Mouse (Mus musculus) heart, adult 2 months (tissue): ENCODE data around the gene Pam. TPM values are rescaled to one million over a fixed set of nuclear protein-coding genes. Genes with fewer than 3 reads are reported as not detected.
A peak's percentile ranks its signal among the peaks of the same experiment; 100 is the strongest.

Experiments
- DNase-seq, 2 experiments: peaks; one replicate each; pipeline ENCODE4 v3.0.0; 2021
- H3K27ac ChIP-seq: fragments of 200-600 bp; 2 replicates; pipeline ENCODE4 v1.8.1; 2022
- H3K27me3 ChIP-seq: fragments of 200-500 bp; 2 replicates; pipeline ENCODE4 v1.6.1; 2012; ENCODE audit warnings: mild to moderate bottlenecking, low read length, inconsistent platforms, mixed read lengths; ENCODE audit not compliant: control insufficient read depth, insufficient read depth
- H3K36me3 ChIP-seq: fragments of 200-500 bp; 2 replicates; pipeline ENCODE4 v1.6.1; 2012; ENCODE audit warnings: low read length, inconsistent platforms; ENCODE audit not compliant: control insufficient read depth, insufficient read depth
- H3K4me1 ChIP-seq: fragments of 200-500 bp; 2 replicates; pipeline ENCODE4 v1.6.1; 2011; ENCODE audit warnings: low read length; ENCODE audit not compliant: control insufficient read depth, insufficient read depth
- H3K4me3 ChIP-seq: fragments of 200-600 bp; 2 replicates; pipeline ENCODE4 v1.8.1; 2022
- H3K79me2 ChIP-seq: fragments of 200-500 bp; replicated peaks from 2 replicates; pipeline ENCODE4 v1.6.1; 2012; ENCODE audit warnings: mild to moderate bottlenecking, inconsistent platforms, low read length, moderate library complexity, mixed read lengths; ENCODE audit not compliant: control insufficient read depth, insufficient read depth
- H3K9ac ChIP-seq: fragments of 200-500 bp; 2 replicates; pipeline ENCODE4 v1.6.1; 2012; ENCODE audit warnings: low read depth, mild to moderate bottlenecking, control low read depth, inconsistent platforms, low read length, mixed read lengths
- CTCF ChIP-seq: fragments of 200-600 bp; IDR thresholded peaks from 2 replicates; pipeline ENCODE4 v1.8.1; 2022; ENCODE audit warnings: antibody characterized with exemption, mild to moderate bottlenecking, moderate library complexity
- EP300 ChIP-seq: fragments of 200-500 bp; IDR thresholded peaks from 2 replicates; pipeline ENCODE4 v1.6.1; 2011; ENCODE audit warnings: low read depth, low read length, control low read depth; ENCODE audit not compliant: insufficient read depth
- POLR2A ChIP-seq: fragments of 200-500 bp; IDR thresholded peaks from 2 replicates; pipeline ENCODE4 v1.6.1; 2011; ENCODE audit warnings: mild to moderate bottlenecking, low read depth, low read length, control low read depth; ENCODE audit not compliant: insufficient read depth
- WGBS: fragments of 180-500 bp; shearing (Covaris S2); methylation state at CpG from one replicate; pipeline ENCODE4 v1.1.7; 2018; 5-methylcytosine and 5-hydroxymethylcytosine counted together
- intact Hi-C: fragments of 180-260 bp; cut with DNase I; formaldehyde crosslinking; loops from one replicate; pipeline ENCODE4 v1.15.1; 2025
- polyA plus RNA-seq: library from polyadenylated mRNA; depleted of rRNA; stranded (reverse); fragments of >200 nt; gene quantifications from 2 replicates; pipeline ENCODE4 v1.2.3, GENCODE M21; 2012
- total RNA-seq, 2 experiments: library from RNA; stranded (reverse); gene quantifications; 2 replicates each; pipeline ENCODE4 v1.2.3; 2021

The Pam gene
- total and polyA plus RNA-seq, 3 experiments, result 313 to 641 (median 593) TPM

DNA sequence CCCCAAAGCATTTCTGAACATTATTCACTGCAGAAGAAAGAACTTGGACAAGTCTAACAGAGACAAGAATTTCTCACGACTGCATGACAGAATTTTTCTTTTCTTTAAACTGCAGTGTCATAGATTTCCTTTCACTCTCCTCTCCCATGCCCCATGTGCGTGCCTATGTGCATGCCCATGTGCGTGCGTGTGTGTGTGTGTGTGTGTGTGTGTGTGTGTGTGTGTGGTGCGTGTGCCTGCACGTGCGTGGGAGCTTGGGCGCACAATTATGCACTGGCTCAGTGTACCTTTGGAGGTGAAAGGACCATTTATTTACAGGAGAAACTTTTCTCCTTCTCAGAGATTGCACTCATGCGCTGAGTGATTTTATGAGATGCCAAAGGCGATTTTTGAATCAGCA lies 179.7 kb downstream of the Pam start:
- H3K9ac ChIP-seq, result no peak overlapping the region
- DNase-seq, result no peak
- no peaks in the 10 kb centered on the region for H3K27me3 ChIP-seq
- no peaks in the 10 kb centered on the region for H3K36me3 ChIP-seq
- peaks cover 5% of the 10 kb centered on the region; the same call in 1 of the 2 replicates for H3K4me1 ChIP-seq
- no peak for TF ChIP-seq EP300
- no peak for TF ChIP-seq POLR2A
- no peak for TF ChIP-seq CTCF
- H3K79me2 ChIP-seq, result no peaks in the 10 kb centered on the region
- no peak overlapping the region for H3K27ac ChIP-seq
- H3K4me3 ChIP-seq, result no peak overlapping the region
- 87% methylated on average over 10 of the region's 10 CpGs for WGBS
- intact Hi-C loops, result no loop called here

DNA sequence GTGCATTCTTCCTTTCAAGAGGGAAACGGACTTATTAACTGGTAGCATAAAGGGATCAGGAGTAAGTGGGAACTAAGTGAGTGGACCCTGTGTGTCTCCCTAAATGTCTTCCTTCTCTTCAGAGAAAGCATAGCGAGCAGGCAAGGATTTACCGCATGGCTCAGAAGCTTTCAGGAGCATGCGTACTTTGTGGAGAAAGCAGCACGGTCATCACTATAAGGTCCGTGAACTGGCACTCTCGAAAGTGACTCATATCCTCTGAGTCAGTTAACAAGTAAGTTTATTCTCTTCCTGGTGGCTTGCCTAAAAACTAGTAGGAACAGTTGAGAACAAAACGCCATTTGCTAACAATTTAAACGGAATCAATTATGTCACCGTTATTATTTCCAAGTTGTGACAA lies 184.6 kb downstream of the Pam start:
- no peaks in the 10 kb centered on the region for H3K79me2 ChIP-seq
- peak overlapping the region; percentile 44 for H3K27ac ChIP-seq
- no peak for TF ChIP-seq EP300
- TF ChIP-seq POLR2A, result no peak
- no peak for TF ChIP-seq CTCF
- no peak overlapping the region for H3K4me3 ChIP-seq
- no peak overlapping the region for H3K9ac ChIP-seq
- H3K27me3 ChIP-seq, result no peaks in the 10 kb centered on the region
- H3K36me3 ChIP-seq, result peaks cover 3% of the 10 kb centered on the region
- WGBS, result 34% methylated on average over 10 of the region's 10 CpGs
- DNase-seq, result peak in 1 of 2 experiments; percentile 23
- H3K4me1 ChIP-seq, result peaks cover 3% of the 10 kb centered on the region; the same call in 1 of the 2 replicates
- intact Hi-C loops, result no loop called here

DNA sequence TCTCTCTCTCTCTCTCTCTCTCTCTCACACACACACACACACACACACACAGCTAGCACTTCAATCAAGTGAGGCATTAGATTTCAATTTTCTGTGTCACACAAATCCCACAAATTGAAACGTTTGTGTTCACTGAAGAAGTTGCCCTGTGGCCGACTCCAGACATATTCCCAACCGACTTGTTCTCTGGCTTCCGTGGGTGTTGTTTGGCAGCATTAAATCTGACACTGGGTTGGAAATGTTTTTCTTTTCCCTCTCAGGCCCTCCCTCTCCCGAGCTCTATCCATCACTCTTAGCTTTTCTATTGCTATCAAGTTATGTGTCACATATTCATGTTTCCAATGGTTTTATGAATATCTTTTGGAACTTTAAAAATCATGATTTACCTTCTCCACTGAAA lies 185.9 kb downstream of the Pam start:
- Histone ChIP-seq H3K27me3 (no peaks in the 10 kb centered on the region), H3K79me2 (no peaks in the 10 kb centered on the region), H3K4me3 (no peak overlapping the region), H3K4me1 (peaks cover 3% of the 10 kb centered on the region; the same call in 1 of the 2 replicates), H3K9ac (no peak overlapping the region), H3K27ac (no peak overlapping the region), H3K36me3 (peaks cover 3% of the 10 kb centered on the region)
- intact Hi-C loops, result no loop called here
- WGBS, result 65% methylated on average over 5 of the region's 5 CpGs
- TF ChIP-seq EP300 (no peak), CTCF (no peak), POLR2A (no peak)
- DNase-seq, result no peak

DNA sequence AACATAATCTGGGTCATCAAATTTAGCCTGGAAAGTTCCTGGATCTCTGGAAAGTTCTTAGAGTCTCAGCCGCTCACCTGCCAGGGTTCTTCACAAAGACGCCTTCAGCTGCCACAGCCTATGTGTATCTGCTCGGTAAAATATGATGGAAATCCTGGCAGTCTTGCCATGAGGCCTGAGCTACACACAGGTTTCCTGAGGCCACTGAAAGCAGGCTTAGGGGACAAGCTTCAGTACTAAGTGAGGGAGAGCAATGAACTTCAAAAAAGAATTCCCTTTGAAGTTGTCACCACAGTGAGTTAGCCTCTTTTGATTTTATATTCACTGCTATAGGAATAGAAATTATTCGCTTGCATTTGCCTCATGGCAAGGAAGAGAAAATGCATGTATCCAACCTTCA lies 186.7 kb downstream of the Pam start:
- no peak overlapping the region for H3K27ac ChIP-seq
- intact Hi-C loops, result no loop called here
- no peaks in the 10 kb centered on the region for H3K27me3 ChIP-seq
- DNase-seq, result no peak
- H3K79me2 ChIP-seq, result no peaks in the 10 kb centered on the region
- H3K36me3 ChIP-seq, result peaks cover 3% of the 10 kb centered on the region
- peaks cover 3% of the 10 kb centered on the region; the same call in 1 of the 2 replicates for H3K4me1 ChIP-seq
- no peak overlapping the region for H3K9ac ChIP-seq
- no peak overlapping the region for H3K4me3 ChIP-seq
- 89% methylated on average over 4 of the region's 4 CpGs for WGBS
- TF ChIP-seq CTCF (no peak), EP300 (no peak), POLR2A (no peak)

DNA sequence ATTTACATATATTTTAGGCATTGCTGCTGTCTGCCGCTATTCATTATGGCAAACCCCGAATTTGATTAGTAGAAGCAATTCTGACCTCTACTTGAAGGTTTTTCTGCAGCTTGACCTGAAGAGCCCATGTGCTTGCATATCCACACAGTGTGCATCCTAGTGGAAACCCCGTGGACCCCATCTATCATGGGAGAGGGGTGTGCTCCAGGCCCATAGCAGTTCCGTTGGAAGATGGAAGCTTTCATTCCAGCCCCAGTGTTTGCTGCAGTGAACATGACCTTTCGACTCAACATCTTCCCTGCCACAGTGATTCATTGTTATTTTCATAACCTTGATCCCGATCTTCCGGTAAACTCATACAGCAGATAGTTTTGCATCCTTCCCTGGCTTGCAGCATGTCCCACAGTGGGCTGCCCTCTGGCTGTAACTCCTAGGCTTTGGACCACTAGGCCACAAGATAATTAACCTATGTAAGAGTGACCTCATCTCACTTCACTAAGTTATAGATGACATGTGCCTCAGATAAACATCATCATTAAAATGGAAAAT lies 191.5 kb downstream of the Pam start:
- intact Hi-C loops, result no loop called here
- WGBS, result 83% methylated on average over 7 of the region's 7 CpGs
- no peak for TF ChIP-seq EP300
- no peak for TF ChIP-seq POLR2A
- TF ChIP-seq CTCF, result no peak

DNA sequence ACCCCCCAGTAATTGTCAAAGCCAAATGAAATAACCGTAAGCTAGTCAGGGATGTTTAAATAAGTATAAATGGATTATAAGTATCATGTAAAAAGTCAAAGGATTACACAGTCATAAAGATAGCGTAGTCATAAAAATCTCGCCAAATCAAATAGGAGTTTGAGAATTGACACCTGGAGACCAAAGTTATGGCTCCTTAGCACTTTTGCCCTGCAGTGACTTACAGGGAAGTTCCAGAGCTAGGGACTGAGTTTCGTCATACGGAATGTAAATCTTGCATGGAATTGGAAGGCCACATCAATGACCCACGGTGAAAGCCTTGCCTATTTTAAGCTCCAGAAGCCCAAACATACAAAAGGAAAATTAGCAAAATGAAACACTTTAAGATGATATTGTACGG lies 192.6 kb downstream of the Pam start:
- Histone ChIP-seq H3K79me2 (no peaks in the 10 kb centered on the region), H3K27me3 (no peaks in the 10 kb centered on the region), H3K27ac (no peak overlapping the region), H3K9ac (no peak overlapping the region), H3K4me1 (no peaks in the 10 kb centered on the region; the same call in 1 of the 2 replicates), H3K4me3 (no peak overlapping the region), H3K36me3 (peaks cover 3% of the 10 kb centered on the region)
- intact Hi-C loops, result no loop called here
- DNase-seq, result no peak
- 90% methylated on average over 7 of the region's 7 CpGs for WGBS
- TF ChIP-seq CTCF (no peak), POLR2A (no peak), EP300 (no peak)

More for the DNA sequence above, 191.5 kb downstream of the Pam start:
- Histone ChIP-seq H3K9ac (no peak overlapping the region), H3K4me3 (no peak overlapping the region), H3K36me3 (peaks cover 3% of the 10 kb centered on the region), H3K79me2 (no peaks in the 10 kb centered on the region), H3K27ac (no peak overlapping the region), H3K27me3 (no peaks in the 10 kb centered on the region), H3K4me1 (no peaks in the 10 kb centered on the region; the same call in 1 of the 2 replicates)
- DNase-seq, result no peak
